Mouse (Mus musculus) T-cell, adult 2 months (primary cell): ENCODE results near the gene Rbm20.

ENCODE experiments used
- DNase-seq: peaks from one replicate; pipeline ENCODE4 v3.0.0; 2022; ENCODE audit warnings: low spot score

Gene Rbm20

GRCm38 (mm10) chr19:53757432-53758109 is 80.5 kb downstream of the Rbm20 start:
- no peak for DNase-seq

DNA sequence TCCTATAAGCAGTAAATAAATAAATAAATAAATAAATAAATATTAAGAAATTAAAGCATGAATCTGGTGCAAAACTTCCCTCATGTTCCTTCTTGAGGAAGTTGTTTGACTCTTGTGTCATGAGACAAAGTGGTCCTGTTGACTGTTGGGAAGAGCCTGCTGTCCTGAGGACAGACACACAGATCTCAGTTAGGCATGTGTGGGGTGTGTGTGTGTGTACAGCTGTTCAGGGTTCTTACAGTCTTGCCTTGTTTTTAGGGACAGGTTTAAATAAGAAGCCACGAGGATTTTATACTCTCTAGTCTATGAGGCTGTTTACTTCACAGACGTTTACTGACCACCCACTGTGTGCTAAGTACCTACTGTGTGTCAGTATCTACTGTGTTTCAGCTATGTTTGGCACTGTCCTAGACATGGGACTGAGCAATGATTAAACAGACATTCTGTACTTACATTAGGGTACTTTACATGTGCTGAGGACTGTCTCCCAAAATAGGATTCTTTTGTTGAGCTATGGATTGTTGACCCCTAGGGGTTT is 81.8 kb downstream of the Rbm20 start:
- DNase-seq, result no peak

GRCm38 (mm10) chr19:53760125-53761101 is 83.3 kb downstream of the Rbm20 start:
- no peak for DNase-seq

GRCm38 (mm10) chr19:53762749-53763438 is 85.8 kb downstream of the Rbm20 start:
- DNase-seq, result peak; percentile 12

- no peak for DNase-seq
These were observed 87.8 kb downstream of the Rbm20 start for GRCm38 (mm10) chr19:53764688-53765478.

- peak; percentile 58 for DNase-seq
These were observed 91.4 kb downstream of the Rbm20 start for GRCm38 (mm10) chr19:53768478-53768877.

DNA sequence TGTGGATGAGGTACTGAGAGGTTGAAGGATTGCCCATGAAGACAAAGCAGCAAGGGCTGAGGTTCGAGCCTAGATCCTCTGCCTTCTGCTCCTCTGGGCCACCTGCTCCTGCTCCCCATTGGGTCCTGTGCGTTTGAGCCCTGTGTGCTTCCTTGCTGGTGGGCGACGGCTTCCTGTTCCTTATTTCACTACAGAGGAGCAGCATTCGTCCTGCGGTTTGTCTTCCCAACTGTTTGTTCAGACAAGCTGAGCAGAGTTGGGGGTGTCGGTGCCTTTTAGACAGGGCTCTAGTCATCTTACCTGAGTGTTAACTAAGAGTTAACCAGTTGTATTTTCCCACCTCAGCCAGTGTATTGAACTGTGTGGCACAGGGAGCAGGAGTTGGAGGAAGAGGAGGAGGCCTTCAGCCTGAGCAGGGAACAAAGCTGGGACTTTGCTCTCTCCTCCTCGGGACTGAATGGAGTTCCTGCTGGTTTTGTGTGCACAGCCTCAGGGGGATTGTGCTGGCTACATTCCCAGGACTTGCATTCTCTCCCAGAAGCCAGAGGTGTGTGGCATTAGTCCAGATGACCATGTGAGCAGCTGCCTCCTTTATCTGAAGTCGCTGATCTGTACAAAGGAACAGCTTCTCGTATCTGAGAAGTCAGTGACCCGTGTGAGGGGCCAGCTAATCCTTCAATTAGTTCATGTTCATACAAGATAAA is 97.0 kb downstream of the Rbm20 start:
- DNase-seq, result no peak

DNA sequence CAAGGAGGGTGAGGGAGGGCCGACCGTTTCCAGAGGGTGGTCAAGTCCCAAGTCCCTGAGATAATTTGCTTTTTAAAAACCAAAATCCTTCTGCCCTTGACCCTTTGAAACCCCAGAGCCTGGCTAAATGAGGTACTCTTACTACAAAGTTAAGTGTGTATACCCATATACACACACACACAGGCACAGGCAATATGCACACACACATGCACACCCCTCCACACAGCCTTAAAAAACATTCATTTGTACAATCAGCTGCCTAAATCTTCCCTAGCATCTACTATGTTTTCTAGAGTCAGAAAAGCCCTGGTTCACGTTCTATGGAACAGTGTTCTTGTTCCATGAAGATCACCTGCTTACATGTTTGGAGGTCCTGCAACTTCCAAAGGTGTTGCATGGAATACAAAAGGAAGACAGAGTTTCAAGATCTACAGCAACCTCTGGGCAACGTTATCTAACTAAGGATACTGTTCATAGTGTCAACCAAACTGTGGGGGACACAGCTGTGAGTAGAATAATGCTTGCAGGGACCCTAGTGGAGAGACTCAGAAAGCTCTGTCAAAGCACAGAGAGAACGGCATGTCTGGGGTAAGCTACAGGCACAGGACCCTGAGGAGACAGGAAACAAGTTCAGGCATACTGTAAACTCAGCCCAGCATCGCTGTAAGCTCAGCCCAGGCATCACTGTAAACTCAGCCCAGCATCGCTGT is 97.7 kb downstream of the Rbm20 start:
- no peak for DNase-seq

GRCm38 (mm10) chr19:53779402-53779801 is 102.3 kb downstream of the Rbm20 start:
- DNase-seq, result no peak

GRCm38 (mm10) chr19:53779818-53780217 is 102.7 kb downstream of the Rbm20 start:
- DNase-seq, result no peak

DNA sequence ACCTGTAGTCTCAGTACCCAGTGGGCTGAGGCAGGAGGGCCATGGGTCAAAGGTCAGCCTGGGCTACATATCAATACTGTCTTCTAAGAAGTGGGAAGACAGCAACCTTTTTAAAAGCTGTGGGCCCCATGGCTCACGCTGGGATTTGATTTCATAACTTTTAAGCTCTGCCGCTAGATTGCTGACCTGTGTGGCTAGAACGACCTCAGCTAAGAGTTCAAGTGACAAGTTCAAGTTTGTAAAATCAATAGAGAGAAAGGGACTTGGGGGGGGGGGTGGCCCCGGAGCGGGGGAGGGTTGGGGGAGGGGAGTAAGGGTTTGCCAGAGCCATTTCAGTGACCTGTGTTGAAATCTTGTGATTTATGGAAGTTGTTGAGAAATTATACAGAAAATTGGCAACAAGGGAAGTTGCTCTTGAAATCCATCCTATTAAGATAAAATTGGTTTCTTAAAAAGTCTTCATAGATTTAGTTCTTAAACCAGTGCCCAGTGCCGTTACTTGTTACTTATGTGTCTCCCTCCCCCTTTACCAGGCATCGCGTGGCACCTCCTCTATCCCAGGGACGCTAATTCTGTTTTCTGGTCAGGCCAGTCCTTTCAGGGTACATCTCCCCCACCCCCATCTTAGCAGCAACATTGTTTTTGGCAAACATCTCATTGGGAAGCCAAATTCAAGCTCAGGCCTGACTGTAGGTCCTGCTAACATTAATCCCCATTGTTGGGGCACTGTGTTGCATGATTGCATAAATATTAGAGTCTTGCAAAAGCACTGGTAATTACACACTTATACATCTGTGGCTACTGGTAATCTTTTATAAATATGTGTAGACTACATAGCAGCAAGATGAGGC is 103.9 kb downstream of the Rbm20 start:
- DNase-seq, result no peak

GRCm38 (mm10) chr19:53781826-53782225 is 104.7 kb downstream of the Rbm20 start:
- DNase-seq, result no peak

- DNase-seq, result no peak
These were observed 108.2 kb downstream of the Rbm20 start for GRCm38 (mm10) chr19:53785352-53785751.

DNA sequence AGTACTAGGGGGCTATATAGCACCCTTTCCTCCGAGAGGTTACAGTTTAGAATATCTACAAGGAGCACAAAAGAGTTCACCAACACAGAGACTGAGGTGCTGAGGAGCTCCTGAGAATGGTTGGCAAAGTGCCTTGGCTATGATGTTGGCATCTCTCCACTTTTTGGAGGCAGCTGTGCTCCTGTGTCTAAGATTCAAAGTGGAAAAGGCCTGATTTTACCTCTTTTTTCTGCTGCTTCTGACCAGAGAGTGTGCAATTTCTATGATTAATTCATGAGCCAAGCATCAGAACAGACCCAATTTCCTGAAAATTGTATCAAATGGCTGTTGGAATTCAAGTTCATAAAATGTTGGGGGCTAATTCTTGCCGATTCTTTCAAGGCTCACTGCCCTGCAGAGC is 109.1 kb downstream of the Rbm20 start:
- DNase-seq, result no peak

GRCm38 (mm10) chr19:53786836-53787235 is 109.7 kb downstream of the Rbm20 start:
- no peak for DNase-seq

DNA sequence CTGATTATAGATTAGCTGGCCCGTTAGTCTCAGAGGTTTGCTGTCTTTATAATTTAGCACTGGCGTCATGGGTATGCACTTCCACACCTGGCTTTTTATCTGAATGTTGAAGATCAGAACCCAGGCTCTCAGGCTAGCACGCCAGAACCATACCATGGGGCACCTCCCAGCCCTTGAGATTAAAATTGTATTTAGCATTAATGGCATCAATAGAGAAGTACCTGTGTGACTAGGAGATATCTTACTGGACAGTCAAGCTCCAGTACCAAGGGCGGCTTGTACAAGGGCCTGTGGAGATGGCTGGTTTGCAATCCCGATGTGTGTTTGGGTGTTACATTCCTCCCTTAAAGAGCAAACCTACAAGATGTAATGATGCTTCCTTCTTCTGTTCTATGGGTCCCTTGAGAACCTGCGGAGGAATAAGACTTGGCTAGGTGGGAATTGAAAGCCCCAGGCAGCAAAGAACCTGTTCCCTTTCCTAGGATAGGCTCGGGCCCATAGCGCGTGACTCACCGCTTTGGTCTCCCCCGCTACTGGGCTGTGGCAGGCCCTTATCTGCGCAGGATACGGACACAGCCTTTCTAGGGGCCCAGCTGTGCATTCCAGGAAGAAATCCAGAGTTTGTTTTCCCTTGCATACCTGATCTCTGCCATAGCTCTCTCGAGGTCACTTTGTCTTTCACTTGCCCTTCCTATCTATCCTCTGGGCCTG is 111.7 kb downstream of the Rbm20 start:
- DNase-seq, result no peak

GRCm38 (mm10) chr19:53789571-53789970 is 112.5 kb downstream of the Rbm20 start:
- DNase-seq, result no peak
